Mouse (Mus musculus) megakaryocyte, embryonic 14.5 days (primary cell): ENCODE measurements around the gene Slc44a1. TPM values are rescaled to one million over a fixed set of nuclear protein-coding genes. Genes with fewer than 3 reads are reported as not detected.

Experiments
- H3K27me3 ChIP-seq: replicated peaks from 2 replicates; pipeline ENCODE3; 2012; ENCODE audit warnings: inconsistent platforms
- H3K36me3 ChIP-seq: replicated peaks from 2 replicates; pipeline ENCODE3; 2012; ENCODE audit warnings: low read length, inconsistent platforms, mixed read lengths
- H3K4me1 ChIP-seq: 2 replicates; pipeline ENCODE4 v1.6.1; 2012; ENCODE audit warnings: inconsistent platforms
- H3K4me3 ChIP-seq: replicated peaks from 2 replicates; pipeline ENCODE3; 2012; ENCODE audit warnings: moderate library complexity, mild to moderate bottlenecking, inconsistent platforms
- H3K9me3 ChIP-seq: 2 replicates; pipeline ENCODE4 v1.6.1; 2012; ENCODE audit warnings: inconsistent platforms
- FLI1 ChIP-seq: IDR thresholded peaks from 2 replicates; pipeline ENCODE4 v1.6.1; 2012; ENCODE audit warnings: low read length, inconsistent platforms, mixed read lengths
- GATA1 ChIP-seq: IDR thresholded peaks from 3 replicates; pipeline ENCODE4 v1.6.1; 2012; ENCODE audit warnings: mixed read lengths, low read length, inconsistent platforms, borderline replicate concordance
- polyA plus RNA-seq: library from polyadenylated mRNA; stranded (reverse); fragments of >175 nt; gene quantifications from 2 replicates; pipeline ENCODE4 v1.2.3, GENCODE M21; 2012; ENCODE audit warnings: low replicate concordance; ENCODE audit not compliant: insufficient read depth

Gene Slc44a1
- polyA plus RNA-seq, 1 experiment, result 6.2 TPM

DNA sequence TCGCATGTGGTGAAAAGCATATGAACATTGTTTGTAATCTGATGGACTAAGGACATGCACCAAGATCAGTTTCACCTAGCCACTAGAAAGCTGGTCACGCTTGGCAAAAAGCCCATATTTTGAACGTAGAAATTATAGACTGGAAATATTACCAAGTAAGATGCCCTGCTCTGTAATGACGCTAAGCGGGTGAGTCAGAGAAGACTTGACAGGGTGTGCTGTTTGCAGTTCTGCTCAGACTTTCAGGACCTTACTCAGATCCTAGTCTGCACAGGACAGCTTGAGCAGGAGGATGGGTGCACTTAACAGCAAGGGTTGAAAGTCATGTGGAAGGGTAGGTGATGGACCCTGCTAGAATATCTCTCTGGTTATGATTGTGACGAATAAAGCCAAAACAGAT lies 85.3 kb downstream of the Slc44a1 start:
- no peak for TF ChIP-seq FLI1
- TF ChIP-seq GATA1, result no peak
- H3K9me3 ChIP-seq, result no peaks in the 10 kb centered on the region
- no peak overlapping the region for H3K4me3 ChIP-seq
- no peaks in the 10 kb centered on the region for H3K27me3 ChIP-seq
- peaks cover 79% of the 10 kb centered on the region for H3K36me3 ChIP-seq
- peaks cover 43% of the 10 kb centered on the region for H3K4me1 ChIP-seq

- Histone ChIP-seq H3K4me3 (no peak overlapping the region), H3K9me3 (no peaks in the 10 kb centered on the region), H3K4me1 (peaks cover 39% of the 10 kb centered on the region), H3K27me3 (no peaks in the 10 kb centered on the region), H3K36me3 (peaks cover 79% of the 10 kb centered on the region)
- no peak for TF ChIP-seq GATA1
- no peak for TF ChIP-seq FLI1
Observed at GRCm38 (mm10) chr4:53525994-53526393, 85.8 kb downstream of the Slc44a1 start.

- H3K36me3 ChIP-seq, result peaks cover 78% of the 10 kb centered on the region
- H3K9me3 ChIP-seq, result no peaks in the 10 kb centered on the region
- no peaks in the 10 kb centered on the region for H3K27me3 ChIP-seq
- no peak overlapping the region for H3K4me3 ChIP-seq
- TF ChIP-seq GATA1, result no peak
- TF ChIP-seq FLI1, result no peak
- H3K4me1 ChIP-seq, result peaks cover 36% of the 10 kb centered on the region
Observed at GRCm38 (mm10) chr4:53526446-53526845, 86.2 kb downstream of the Slc44a1 start.

DNA sequence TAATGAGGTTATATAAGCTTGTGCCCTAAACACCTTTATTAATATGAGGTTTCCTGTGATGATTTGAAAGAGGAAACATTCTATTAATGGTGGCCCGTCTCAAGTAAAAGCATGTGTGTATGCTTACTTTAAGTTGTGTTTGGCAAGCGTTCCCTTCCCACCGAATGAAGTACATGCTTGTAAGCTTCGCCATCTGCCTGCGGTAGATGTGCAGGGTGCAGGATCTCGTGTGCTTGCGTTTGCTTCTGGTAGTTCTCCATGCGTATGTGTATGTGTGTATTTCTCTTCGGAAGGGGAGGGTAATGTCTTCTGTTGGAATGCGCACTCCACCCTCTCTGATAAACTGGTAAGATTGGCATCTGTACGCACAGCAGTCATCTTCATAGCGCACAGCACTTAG lies 95.6 kb downstream of the Slc44a1 start:
- H3K27me3 ChIP-seq, result no peaks in the 10 kb centered on the region
- no peak overlapping the region for H3K4me3 ChIP-seq
- peaks cover 39% of the 10 kb centered on the region for H3K4me1 ChIP-seq
- H3K36me3 ChIP-seq, result peaks cover 78% of the 10 kb centered on the region
- H3K9me3 ChIP-seq, result no peaks in the 10 kb centered on the region
- TF ChIP-seq GATA1 (no peak), FLI1 (no peak)

- no peaks in the 10 kb centered on the region for H3K27me3 ChIP-seq
- peaks cover 78% of the 10 kb centered on the region for H3K36me3 ChIP-seq
- no peak overlapping the region for H3K4me3 ChIP-seq
- TF ChIP-seq FLI1 (no peak), GATA1 (no peak)
- H3K9me3 ChIP-seq, result no peaks in the 10 kb centered on the region
- H3K4me1 ChIP-seq, result peaks cover 32% of the 10 kb centered on the region
Observed at GRCm38 (mm10) chr4:53537101-53537500, 96.9 kb downstream of the Slc44a1 start.

GRCm38 (mm10) chr4:53537539-53537938 lies 97.3 kb downstream of the Slc44a1 start:
- Histone ChIP-seq H3K27me3 (no peaks in the 10 kb centered on the region), H3K4me3 (no peak overlapping the region), H3K4me1 (peaks cover 29% of the 10 kb centered on the region), H3K36me3 (peaks cover 78% of the 10 kb centered on the region), H3K9me3 (no peaks in the 10 kb centered on the region)
- TF ChIP-seq FLI1 (no peak), GATA1 (no peak)

DNA sequence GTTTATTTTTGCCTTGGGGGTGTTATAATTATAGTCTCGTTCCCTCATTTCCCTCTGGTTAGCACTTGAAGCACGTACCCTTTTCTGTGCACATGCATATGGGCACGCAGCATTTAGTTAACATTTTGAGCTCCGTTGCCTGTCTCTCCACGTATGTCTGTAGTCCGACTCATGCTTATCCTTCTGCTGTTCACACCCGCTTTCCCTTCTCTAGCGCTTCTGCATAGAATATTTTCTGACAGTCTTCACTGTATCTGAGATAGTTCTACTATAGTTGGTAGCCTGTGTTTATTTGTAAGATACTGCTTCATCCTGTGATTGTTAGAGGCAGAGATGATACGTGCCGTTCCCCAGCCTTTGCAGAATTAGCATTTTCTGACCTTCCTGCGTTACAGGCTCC lies 98.4 kb downstream of the Slc44a1 start:
- no peak for TF ChIP-seq GATA1
- no peak for TF ChIP-seq FLI1
- H3K36me3 ChIP-seq, result peaks cover 84% of the 10 kb centered on the region
- H3K4me1 ChIP-seq, result peaks cover 22% of the 10 kb centered on the region
- H3K4me3 ChIP-seq, result no peak overlapping the region
- no peaks in the 10 kb centered on the region for H3K27me3 ChIP-seq
- H3K9me3 ChIP-seq, result no peaks in the 10 kb centered on the region

GRCm38 (mm10) chr4:53539929-53540328 lies 99.7 kb downstream of the Slc44a1 start:
- no peaks in the 10 kb centered on the region for H3K27me3 ChIP-seq
- H3K36me3 ChIP-seq, result peaks cover 92% of the 10 kb centered on the region
- H3K4me1 ChIP-seq, result peaks cover 17% of the 10 kb centered on the region
- H3K4me3 ChIP-seq, result no peak overlapping the region
- H3K9me3 ChIP-seq, result no peaks in the 10 kb centered on the region
- TF ChIP-seq GATA1 (no peak), FLI1 (no peak)

DNA sequence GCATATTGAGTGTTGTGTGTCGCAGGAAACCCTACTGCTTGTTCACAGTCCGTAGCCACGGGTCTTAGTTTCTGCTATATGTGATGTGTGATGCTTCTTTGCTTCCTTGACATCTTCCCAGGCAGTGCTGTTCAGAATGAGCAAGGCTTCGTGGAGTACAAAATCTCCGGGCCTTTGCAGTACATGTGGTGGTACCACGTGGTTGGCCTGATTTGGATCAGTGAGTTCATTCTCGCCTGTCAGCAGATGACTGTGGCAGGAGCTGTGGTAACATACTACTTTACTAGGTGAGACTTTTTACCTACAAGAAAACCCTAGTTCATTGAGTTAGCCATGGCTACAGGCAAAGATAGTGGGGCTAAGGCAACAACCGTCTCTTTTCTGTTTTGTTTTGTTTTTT lies 103.2 kb downstream of the Slc44a1 start:
- H3K4me3 ChIP-seq, result no peak overlapping the region
- no peaks in the 10 kb centered on the region for H3K27me3 ChIP-seq
- peaks cover 100% of the 10 kb centered on the region for H3K36me3 ChIP-seq
- TF ChIP-seq FLI1 (no peak), GATA1 (no peak)
- H3K4me1 ChIP-seq, result peaks cover 13% of the 10 kb centered on the region
- H3K9me3 ChIP-seq, result no peaks in the 10 kb centered on the region

DNA sequence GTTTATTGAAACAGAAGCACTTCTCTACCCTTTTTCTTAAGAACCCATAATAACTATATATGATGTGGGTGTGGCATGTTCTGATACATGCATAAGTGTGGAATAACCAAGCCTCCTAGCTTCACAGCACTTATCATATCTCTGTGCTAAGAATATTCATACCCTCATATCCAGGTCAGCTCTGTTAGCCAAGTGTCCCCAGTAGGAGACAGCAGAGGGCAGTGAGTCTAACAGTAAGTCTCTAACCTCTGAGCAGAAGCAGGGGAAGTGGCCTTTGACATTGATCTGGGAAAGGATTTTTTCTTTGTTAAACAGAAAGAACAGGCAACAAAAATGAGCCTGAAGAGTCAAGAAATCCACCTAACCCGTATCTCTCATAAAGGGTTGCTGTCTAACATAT lies 104.7 kb downstream of the Slc44a1 start:
- TF ChIP-seq FLI1 (no peak), GATA1 (no peak)
- Histone ChIP-seq H3K27me3 (no peaks in the 10 kb centered on the region), H3K4me1 (peaks cover 4% of the 10 kb centered on the region; the same call in 1 of the 2 replicates), H3K9me3 (no peaks in the 10 kb centered on the region), H3K36me3 (peaks cover 99% of the 10 kb centered on the region), H3K4me3 (no peak overlapping the region)

GRCm38 (mm10) chr4:53547381-53547780 lies 107.2 kb downstream of the Slc44a1 start:
- H3K4me3 ChIP-seq, result no peak overlapping the region
- no peaks in the 10 kb centered on the region for H3K9me3 ChIP-seq
- H3K36me3 ChIP-seq, result peaks cover 98% of the 10 kb centered on the region
- H3K4me1 ChIP-seq, result peaks cover 4% of the 10 kb centered on the region; the same call in 1 of the 2 replicates
- TF ChIP-seq GATA1, result no peak
- TF ChIP-seq FLI1, result no peak
- no peaks in the 10 kb centered on the region for H3K27me3 ChIP-seq
